Mouse (Mus musculus) embryonic fibroblast, embryonic 13.5 days (primary cell): ENCODE data around the gene Asic5.

ENCODE experiments used
- CTCF ChIP-seq: IDR thresholded peaks from 2 replicates; pipeline ENCODE4 v1.5.1; 2011; ENCODE audit warnings: mild to moderate bottlenecking, control low read depth, low read length, moderate library complexity, borderline replicate concordance; ENCODE audit not compliant: insufficient read depth
- POLR2A ChIP-seq: IDR thresholded peaks from 2 replicates; pipeline ENCODE4 v1.6.1; 2011; ENCODE audit warnings: low read depth, mild to moderate bottlenecking, control low read depth, low read length, moderate library complexity

DNA sequence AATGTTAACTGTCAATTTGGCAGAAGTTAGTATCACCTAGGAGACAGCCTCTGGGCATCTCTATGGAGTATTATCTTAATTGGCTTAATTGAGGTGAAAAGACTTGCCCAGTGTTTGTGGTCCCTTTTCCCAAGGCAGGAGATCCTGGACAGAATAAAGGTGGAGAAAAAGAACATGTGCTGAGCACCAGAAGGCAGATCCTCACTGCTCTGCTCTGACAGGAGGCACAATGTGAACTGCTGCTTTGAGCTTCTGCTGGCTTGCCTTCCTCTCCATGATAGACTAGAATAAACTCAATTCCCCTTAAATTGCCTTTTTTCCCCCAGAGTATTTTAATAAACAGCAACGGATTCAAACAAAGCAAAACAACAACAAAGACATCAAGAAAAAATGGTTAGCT lies 3.0 kb downstream of the Asic5 start:
- TF ChIP-seq CTCF = no peak
- TF ChIP-seq POLR2A = no peak
